Mouse (Mus musculus) heart, embryonic 12.5 days (tissue): ENCODE measurements around the gene Gm42674. TPM values are rescaled to one million over a fixed set of nuclear protein-coding genes. Genes with fewer than 3 reads are reported as not detected.

Source experiments
- ATAC-seq: fragments of 200-750 bp; cut with Nextera tagmentation; 2 replicates; pipeline ENCODE4 v1.8.0; 2017; ENCODE audit warnings: moderate TSS enrichment, moderate library complexity; ENCODE audit not compliant: insufficient number of reproducible peaks, low FRiP score
- H3K27ac ChIP-seq: fragments of 300-500 bp; sonication (generic); 2 replicates; pipeline ENCODE4 v1.5.1; 2016; ENCODE audit warnings: mild to moderate bottlenecking, moderate library complexity; ENCODE audit not compliant: poor library complexity, severe bottlenecking
- H3K27me3 ChIP-seq: fragments of 300-500 bp; sonication (generic); replicated peaks from 2 replicates; pipeline ENCODE4 v1.6.1; 2016; ENCODE audit warnings: mild to moderate bottlenecking, moderate library complexity
- H3K36me3 ChIP-seq: fragments of 300-500 bp; sonication (generic); 2 replicates; pipeline ENCODE4 v1.6.1; 2016; ENCODE audit warnings: mild to moderate bottlenecking, moderate library complexity
- H3K4me1 ChIP-seq: fragments of 300-500 bp; sonication (generic); replicated peaks from 2 replicates; pipeline ENCODE4 v1.6.1; 2016; ENCODE audit warnings: mild to moderate bottlenecking
- H3K4me2 ChIP-seq: fragments of 300-500 bp; sonication (generic); 2 replicates; pipeline ENCODE4 v1.6.1; 2016; ENCODE audit warnings: mild to moderate bottlenecking, moderate library complexity
- H3K4me3 ChIP-seq: fragments of 300-500 bp; sonication (generic); 2 replicates; pipeline ENCODE4 v1.5.1; 2016; ENCODE audit warnings: mild to moderate bottlenecking
- H3K9ac ChIP-seq: fragments of 300-500 bp; sonication (generic); 2 replicates; pipeline ENCODE4 v1.6.1; 2016; ENCODE audit warnings: mild to moderate bottlenecking, moderate library complexity
- H3K9me3 ChIP-seq: fragments of 300-500 bp; sonication (generic); replicated peaks from 2 replicates; pipeline ENCODE4 v1.6.1; 2016; ENCODE audit warnings: mild to moderate bottlenecking, moderate library complexity
- WGBS: fragments of 180-500 bp; shearing (Covaris S2); methylation state at CpG from one replicate; pipeline ENCODE4 v1.1.7; 2016; 5-methylcytosine and 5-hydroxymethylcytosine counted together
- polyA plus RNA-seq: library from polyadenylated mRNA; unstranded; fragments of >200 nt; fragmentation: Nextera tagmentation; extraction: Ambion mirVana; gene quantifications from 2 replicates; pipeline ENCODE4 v1.2.1, GENCODE M21; 2016

Gene Gm42674
- polyA plus RNA-seq, 1 experiment from 2014 or later, result not detected

- no peaks in the 10 kb centered on the region for H3K36me3 ChIP-seq
- 53% methylated on average over 1 of the region's 1 CpGs for WGBS
- H3K9ac ChIP-seq, result no peak overlapping the region
- H3K4me1 ChIP-seq, result no peaks in the 10 kb centered on the region
- H3K4me2 ChIP-seq, result no peak overlapping the region
- H3K27me3 ChIP-seq, result no peaks in the 10 kb centered on the region
- no peak for ATAC-seq
- H3K27ac ChIP-seq, result no peak overlapping the region
- H3K4me3 ChIP-seq, result no peak overlapping the region
- no peaks in the 10 kb centered on the region for H3K9me3 ChIP-seq
Measured at GRCm38 (mm10) chr3:90647291-90647690, 45.6 kb downstream of the Gm42674 start.

GRCm38 (mm10) chr3:90648981-90649380, 47.3 kb downstream of the Gm42674 start:
- ATAC-seq, result no peak
- no peak overlapping the region for H3K9ac ChIP-seq
- H3K4me2 ChIP-seq, result no peak overlapping the region
- no peaks in the 10 kb centered on the region for H3K4me1 ChIP-seq
- no peak overlapping the region for H3K27ac ChIP-seq
- peaks cover 5% of the 10 kb centered on the region; the same call in 1 of the 2 replicates for H3K27me3 ChIP-seq
- H3K9me3 ChIP-seq, result no peaks in the 10 kb centered on the region
- H3K4me3 ChIP-seq, result no peak overlapping the region
- no peaks in the 10 kb centered on the region for H3K36me3 ChIP-seq

- H3K4me1 ChIP-seq, result no peaks in the 10 kb centered on the region
- H3K27me3 ChIP-seq, result peaks cover 12% of the 10 kb centered on the region; the same call in 1 of the 2 replicates
- H3K36me3 ChIP-seq, result no peaks in the 10 kb centered on the region
- H3K4me3 ChIP-seq, result no peak overlapping the region
- H3K9me3 ChIP-seq, result no peaks in the 10 kb centered on the region
- no peak for ATAC-seq
- no peak overlapping the region for H3K9ac ChIP-seq
- 80% methylated on average over 2 of the region's 2 CpGs for WGBS
- no peak overlapping the region for H3K4me2 ChIP-seq
- H3K27ac ChIP-seq, result no peak overlapping the region
Measured at GRCm38 (mm10) chr3:90649832-90650231, 48.1 kb downstream of the Gm42674 start.

GRCm38 (mm10) chr3:90652878-90653508, 51.3 kb downstream of the Gm42674 start:
- Histone ChIP-seq H3K27ac (no peak overlapping the region), H3K36me3 (no peaks in the 10 kb centered on the region), H3K9ac (no peak overlapping the region), H3K4me1 (no peaks in the 10 kb centered on the region), H3K4me2 (no peak overlapping the region), H3K9me3 (no peaks in the 10 kb centered on the region), H3K27me3 (peaks cover 12% of the 10 kb centered on the region; the same call in 1 of the 2 replicates), H3K4me3 (no peak overlapping the region)
- ATAC-seq, result peak; percentile 57; the same call in 1 of the 2 replicates
- WGBS, result 37% methylated on average over 5 of the region's 5 CpGs

GRCm38 (mm10) chr3:90653717-90654116, 52.0 kb downstream of the Gm42674 start, which contains the start of gene S100a7a:
Gene S100a7a (plus strand): TSS chr3:90654017.
- H3K4me3 ChIP-seq, result no peak within 1 kb of the TSS
- H3K27me3 ChIP-seq, result peaks cover 12% of the 10 kb centered on the region; the same call in 1 of the 2 replicates
- no peaks in the 10 kb centered on the region for H3K36me3 ChIP-seq
- H3K9me3 ChIP-seq, result no peaks in the 10 kb centered on the region
- no peak within 1 kb of the TSS for H3K27ac ChIP-seq
- ATAC-seq, result no peak
- no peak within 1 kb of the TSS for H3K4me2 ChIP-seq
- H3K4me1 ChIP-seq, result no peaks in the 10 kb centered on the region
- H3K9ac ChIP-seq, result no peak within 1 kb of the TSS

Other genes starting within 250 kb of the Gm42674 start
- gene Slc27a3, start 212.0 kb upstream of the Gm42674 start, polyA plus RNA-seq, result 9.9 and 10.3 TPM in 2 replicates
- 31.1 and 32.2 TPM in 2 replicates for gene Ints3, start 168.3 kb upstream of the Gm42674 start, polyA plus RNA-seq
- gene Npr1, start 136.0 kb upstream of the Gm42674 start, polyA plus RNA-seq, result 8.2 and 8.9 TPM in 2 replicates
- gene Ilf2, start 125.8 kb upstream of the Gm42674 start, polyA plus RNA-seq, result 135 and 137 TPM in 2 replicates
- gene Snapin, start 110.9 kb upstream of the Gm42674 start, polyA plus RNA-seq, result 72.9 and 75.3 TPM in 2 replicates
- gene Chtop, start 92.4 kb upstream of the Gm42674 start, polyA plus RNA-seq, result 113 and 114 TPM in 2 replicates
- gene S100a1, start 87.5 kb upstream of the Gm42674 start, polyA plus RNA-seq, result 145 and 148 TPM in 2 replicates
- 71.4 and 74.1 TPM in 2 replicates for gene S100a13, start 87.5 kb upstream of the Gm42674 start, polyA plus RNA-seq
- gene S100a14, start 75.0 kb upstream of the Gm42674 start, polyA plus RNA-seq, result not detected in 2 replicates
- gene S100a16, start 64.7 kb upstream of the Gm42674 start, polyA plus RNA-seq, result 30.6 and 31.9 TPM in 2 replicates
- 0.30 and 0.55 TPM in 2 replicates for gene S100a3, start 41.3 kb upstream of the Gm42674 start, polyA plus RNA-seq
- not detected in 2 replicates for gene S100a2, start 11.7 kb upstream of the Gm42674 start, polyA plus RNA-seq
- 1.9 and 2.1 TPM in 2 replicates for gene S100a4, start 1.9 kb downstream of the Gm42674 start, polyA plus RNA-seq
- not detected in 2 replicates for gene S100a5, start 6.6 kb downstream of the Gm42674 start, polyA plus RNA-seq
- gene S100a6, start 11.0 kb downstream of the Gm42674 start, polyA plus RNA-seq, result 36.1 and 38.4 TPM in 2 replicates
- 0.18 TPM in 1 of 2 replicates, not detected in the other for gene S100a7a, start 52.1 kb downstream of the Gm42674 start, polyA plus RNA-seq
- gene S100a8, start 67.1 kb downstream of the Gm42674 start, polyA plus RNA-seq, result 2.1 and 4.5 TPM in 2 replicates
- gene S100a9, start 93.8 kb downstream of the Gm42674 start, polyA plus RNA-seq, result 1.5 and 3.3 TPM in 2 replicates
- not detected in 2 replicates for gene Pglyrp4, start 125.0 kb downstream of the Gm42674 start, polyA plus RNA-seq
- not detected in 2 replicates for gene Gm5849, start 176.0 kb downstream of the Gm42674 start, polyA plus RNA-seq